Mouse (Mus musculus) gastrocnemius, adult 8-10 months (tissue): Measurements from ENCODE around the gene Nfia. TPM values are rescaled to one million over a fixed set of nuclear protein-coding genes. Genes with fewer than 3 reads are reported as not detected.
A peak's percentile ranks its signal among the peaks of the same experiment; 100 is the strongest.

Experiments
- DNase-seq, 2 experiments: peaks; one replicate each; pipeline ENCODE4 v3.0.0; 2022; ENCODE audit warnings: low spot score in 2 of 2
- total RNA-seq, 4 experiments: library from RNA; stranded (reverse); gene quantifications; 2 replicates each; pipeline ENCODE4 v1.2.4; 2022

Nfia gene
- total RNA-seq, 4 experiments from 2014 or later, result 53.6 to 64.5 (median 57.1) TPM

GRCm38 (mm10) chr4:97910115-97910776 is 137.7 kb downstream of the Nfia start:
- no peak for DNase-seq

GRCm38 (mm10) chr4:97910777-97911580 is 138.4 kb downstream of the Nfia start:
- no peak for DNase-seq

GRCm38 (mm10) chr4:97911755-97912154 is 139.2 kb downstream of the Nfia start:
- DNase-seq, result no peak

GRCm38 (mm10) chr4:97912155-97912554 is 139.6 kb downstream of the Nfia start:
- no peak for DNase-seq

GRCm38 (mm10) chr4:97912560-97912959 is 140.0 kb downstream of the Nfia start:
- DNase-seq, result no peak

GRCm38 (mm10) chr4:97914348-97914747 is 141.8 kb downstream of the Nfia start:
- no peak for DNase-seq

- no peak for DNase-seq
Measured at GRCm38 (mm10) chr4:97914761-97915160, 142.2 kb downstream of the Nfia start.

GRCm38 (mm10) chr4:97917568-97917967 is 145.0 kb downstream of the Nfia start:
- DNase-seq, result no peak

GRCm38 (mm10) chr4:97918675-97919074 is 146.1 kb downstream of the Nfia start:
- no peak for DNase-seq

- DNase-seq, result no peak
Measured at GRCm38 (mm10) chr4:97919773-97920172, 147.2 kb downstream of the Nfia start.

- peak in 1 of 2 experiments; percentile 14 for DNase-seq
Measured at GRCm38 (mm10) chr4:97920287-97921079, 147.9 kb downstream of the Nfia start.

- DNase-seq, result no peak
Measured at GRCm38 (mm10) chr4:97921682-97922081, 149.1 kb downstream of the Nfia start.

GRCm38 (mm10) chr4:97923248-97923647 is 150.7 kb downstream of the Nfia start:
- no peak for DNase-seq

- peak; percentile 51 to 66 for DNase-seq
Measured at GRCm38 (mm10) chr4:97923876-97924316, 151.4 kb downstream of the Nfia start.

- no peak for DNase-seq
Measured at GRCm38 (mm10) chr4:97924414-97924813, 151.9 kb downstream of the Nfia start.

- DNase-seq, result no peak
Measured at GRCm38 (mm10) chr4:97924855-97925254, 152.3 kb downstream of the Nfia start.

GRCm38 (mm10) chr4:97925644-97926043 is 153.1 kb downstream of the Nfia start:
- DNase-seq, result no peak

GRCm38 (mm10) chr4:97926607-97927308 is 154.2 kb downstream of the Nfia start:
- no peak for DNase-seq

- DNase-seq, result no peak
Measured at GRCm38 (mm10) chr4:97927309-97927656, 154.7 kb downstream of the Nfia start.

- no peak for DNase-seq
Measured at GRCm38 (mm10) chr4:97936371-97936770, 163.8 kb downstream of the Nfia start.

GRCm38 (mm10) chr4:97936912-97937311 is 164.4 kb downstream of the Nfia start:
- no peak for DNase-seq
